Mouse (Mus musculus) cerebellum, postnatal 25 days (tissue): ENCODE results near the gene Bphl.

Source experiments
- DNase-seq, 2 experiments: peaks; one replicate each; pipeline ENCODE4 v3.0.0; 2021; ENCODE audit warnings: mixed read lengths in 2 of 2

Bphl gene

GRCm38 (mm10) chr13:34089358-34089757 is 52.0 kb downstream of the Bphl start:
- no peak for DNase-seq

DNA sequence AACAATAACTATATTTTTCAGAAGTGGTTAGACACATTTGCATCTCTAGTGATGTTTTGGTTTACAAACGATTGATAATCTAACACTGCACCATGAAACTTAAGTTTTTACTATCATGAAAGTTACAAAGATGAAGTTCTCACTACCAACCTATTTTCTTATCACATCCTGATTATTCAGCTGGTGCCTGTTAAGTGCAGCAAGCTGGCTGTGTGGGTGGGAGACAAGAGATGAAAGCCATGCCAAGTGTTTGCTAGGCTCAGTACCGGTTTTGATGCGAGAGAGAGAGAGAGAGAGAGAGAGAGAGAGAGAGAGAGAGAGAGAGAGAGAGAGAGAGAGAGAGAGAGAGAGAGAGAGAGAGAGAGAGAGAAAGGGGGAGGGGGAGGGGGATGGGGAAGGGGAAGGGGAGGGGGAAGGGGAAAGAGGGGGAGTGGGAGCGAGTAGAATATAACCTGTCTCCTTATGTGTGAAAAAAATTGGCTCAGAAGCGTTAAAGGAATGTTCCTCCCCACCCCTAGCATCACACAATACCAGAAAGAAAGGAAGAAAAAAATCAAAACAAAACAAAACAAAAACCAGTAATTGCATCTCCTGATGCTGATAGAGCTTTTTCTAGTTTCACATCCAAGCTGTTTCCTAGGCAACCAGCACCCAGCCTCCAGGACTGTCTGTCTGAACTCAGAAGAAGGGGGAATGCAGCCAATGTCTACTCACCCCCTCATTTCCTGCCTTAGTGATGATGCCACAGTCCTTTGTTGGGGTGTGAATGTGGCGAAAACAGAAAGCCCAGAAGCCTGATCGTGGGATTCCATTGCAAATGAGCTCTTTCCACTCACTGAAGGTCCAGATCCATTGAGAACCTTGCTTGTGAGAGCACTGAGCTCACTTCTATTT is 58.4 kb downstream of the Bphl start:
- DNase-seq = no peak

- no peak for DNase-seq
Measured at GRCm38 (mm10) chr13:34096455-34096854, 59.1 kb downstream of the Bphl start.

- DNase-seq = no peak
Measured at GRCm38 (mm10) chr13:34097086-34097485, 59.7 kb downstream of the Bphl start.

DNA sequence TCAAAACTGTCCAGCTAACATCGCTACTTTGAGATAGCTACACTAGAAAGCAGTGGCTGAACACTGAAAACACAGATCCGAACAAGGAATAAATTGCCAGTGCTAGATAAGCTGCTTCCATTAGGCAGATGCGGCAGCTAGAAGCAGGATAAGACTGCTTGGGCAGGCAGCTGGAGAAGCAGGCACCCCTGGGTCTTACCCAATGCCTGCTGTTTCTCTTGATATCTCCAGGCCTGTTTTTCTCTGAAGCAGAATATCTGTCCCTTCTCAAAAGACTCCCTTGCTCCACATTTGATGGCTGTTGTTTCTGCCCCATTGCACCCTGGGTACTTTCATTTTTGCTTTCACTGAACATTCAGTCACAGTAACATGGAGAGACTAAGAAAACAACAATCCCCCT is 63.3 kb downstream of the Bphl start:
- DNase-seq = no peak

DNA sequence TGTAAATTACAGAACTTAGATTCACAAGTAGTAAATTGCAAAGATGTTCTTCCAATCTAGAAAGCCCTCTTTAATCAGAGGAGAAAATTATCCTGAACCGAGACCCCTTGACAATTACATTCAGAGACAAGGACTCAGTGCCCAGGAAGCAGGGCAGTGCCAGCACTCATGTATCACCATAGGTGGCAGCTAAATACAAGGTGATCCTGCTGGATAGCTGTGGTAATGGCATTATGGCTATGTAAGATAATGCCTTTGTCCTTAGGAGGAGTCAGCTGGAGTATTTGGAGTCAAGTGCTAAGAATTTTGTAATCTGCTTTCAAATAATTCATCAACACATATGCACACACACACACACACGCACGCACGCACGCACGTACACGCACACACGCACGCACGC is 63.9 kb downstream of the Bphl start:
- no peak for DNase-seq

- DNase-seq = no peak
Measured at GRCm38 (mm10) chr13:34101908-34102307, 64.5 kb downstream of the Bphl start.

DNA sequence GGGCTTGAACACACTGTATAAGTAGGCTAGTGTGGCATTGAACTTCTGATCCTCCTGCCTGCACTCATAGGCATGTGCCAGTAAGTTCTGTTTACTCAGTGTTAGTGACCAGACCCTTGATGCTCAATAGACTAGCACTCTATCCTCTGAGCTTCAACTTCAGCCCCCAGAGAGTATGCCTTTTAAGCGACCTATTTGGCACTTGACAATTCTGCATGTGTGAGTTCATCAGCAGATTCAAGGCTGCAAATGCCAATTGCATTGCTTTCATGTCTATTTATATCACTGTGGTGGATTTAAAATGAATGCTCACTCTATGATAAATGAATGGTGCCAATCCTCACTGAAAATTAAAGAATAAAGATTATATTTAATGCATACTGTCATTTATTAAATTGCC is 68.0 kb downstream of the Bphl start:
- DNase-seq = no peak

GRCm38 (mm10) chr13:34106256-34106655 is 68.9 kb downstream of the Bphl start:
- DNase-seq = no peak

- DNase-seq = no peak
Measured at GRCm38 (mm10) chr13:34106999-34107398, 69.6 kb downstream of the Bphl start.

DNA sequence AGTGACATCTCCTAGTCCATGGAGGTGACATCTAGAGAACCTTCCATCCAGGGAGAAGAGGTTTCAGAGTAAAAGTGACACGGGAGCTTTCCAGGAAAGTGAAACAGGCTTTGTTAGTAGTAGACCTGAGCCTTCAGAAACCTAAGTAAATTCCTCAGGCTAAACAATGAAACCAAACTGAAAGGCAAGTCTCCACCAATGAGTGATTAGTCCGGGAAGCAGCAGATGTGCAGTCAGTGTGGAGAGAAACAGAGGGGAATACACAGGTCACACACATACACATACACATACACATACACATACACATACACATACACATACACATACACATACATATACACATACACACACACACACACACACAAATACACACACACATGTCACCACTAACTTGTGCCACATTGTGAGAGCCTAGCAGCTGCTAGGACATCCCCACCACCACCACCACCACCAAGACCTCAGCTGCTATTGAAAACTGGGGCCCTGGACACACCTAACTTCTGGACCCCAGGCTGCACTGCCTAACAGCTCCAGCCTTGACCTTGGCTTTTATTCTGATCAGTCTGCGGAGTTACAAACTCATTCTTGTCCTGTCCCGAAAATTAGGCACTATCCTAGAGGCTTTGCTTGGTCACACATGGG is 71.8 kb downstream of the Bphl start:
- no peak for DNase-seq

DNA sequence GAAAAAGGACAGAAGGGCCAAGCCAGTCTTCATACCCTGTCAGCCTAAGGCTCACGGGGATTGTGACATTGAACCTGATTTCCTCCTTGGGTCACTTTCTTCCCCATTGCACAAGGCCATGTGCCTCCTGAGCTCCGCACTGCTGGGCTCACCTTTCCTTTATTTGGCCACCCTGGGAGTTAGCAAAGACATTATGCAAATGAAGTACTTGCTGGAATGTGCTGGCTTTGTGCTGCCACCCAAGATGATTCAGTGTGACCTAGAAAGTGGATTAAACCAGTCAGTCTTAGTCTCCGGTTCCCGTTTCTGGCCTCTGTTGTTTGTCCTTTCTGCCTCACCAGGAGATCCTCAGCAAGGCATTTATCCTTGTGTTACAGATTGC is 72.3 kb downstream of the Bphl start:
- no peak for DNase-seq

DNA sequence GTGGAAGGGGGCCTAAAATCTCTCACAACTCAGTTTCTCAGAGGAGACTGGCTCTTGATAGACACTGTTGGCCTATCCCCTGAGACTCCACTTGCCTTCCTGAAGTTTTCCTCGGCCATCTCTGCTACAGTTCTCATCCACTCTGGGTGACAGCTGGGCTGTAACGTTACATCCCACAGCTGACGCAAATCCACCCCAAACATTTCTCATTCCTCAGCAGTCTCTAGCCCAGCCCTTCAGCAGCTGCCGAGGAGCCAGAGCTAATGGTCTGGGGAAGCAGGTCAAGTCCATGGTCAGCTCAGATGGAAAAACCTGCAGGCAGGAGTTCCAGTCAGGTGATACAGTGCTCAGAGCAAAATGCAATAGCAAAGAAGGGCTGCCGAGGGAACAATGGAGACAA is 73.6 kb downstream of the Bphl start:
- DNase-seq = no peak

- DNase-seq = no peak
Measured at GRCm38 (mm10) chr13:34111878-34112277, 74.5 kb downstream of the Bphl start.

DNA sequence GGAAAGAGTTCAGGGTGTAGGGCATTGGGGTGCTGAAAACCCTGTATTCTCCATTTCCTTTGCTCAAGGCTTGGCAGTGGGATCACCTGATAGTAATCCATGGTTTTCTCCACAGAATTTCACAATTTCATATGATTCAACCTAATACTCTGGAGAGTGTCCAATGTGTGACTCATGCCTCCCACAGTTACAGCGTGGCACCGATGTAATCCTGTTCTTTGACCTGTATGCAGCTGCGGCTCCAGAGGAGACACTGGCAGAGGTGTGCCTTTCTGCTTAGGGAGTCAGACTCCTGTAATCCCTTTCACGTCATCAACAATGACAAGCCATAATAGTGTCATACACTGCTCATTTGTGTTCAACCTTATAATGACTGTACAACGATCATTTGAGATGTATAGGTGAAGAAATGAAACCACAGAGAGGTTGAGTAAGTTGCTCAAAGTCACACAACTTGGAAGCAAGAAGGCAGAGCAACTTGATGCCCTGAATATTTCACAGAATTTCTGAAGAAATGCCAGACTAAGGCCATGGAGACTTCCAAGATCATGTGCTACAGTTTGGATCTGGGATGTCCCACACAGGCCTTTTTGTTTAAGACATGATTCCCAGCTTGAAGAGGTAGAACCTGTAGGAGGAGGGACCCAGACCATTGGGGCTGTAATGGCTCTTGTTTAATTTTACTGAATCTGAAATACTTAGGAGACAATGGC is 75.1 kb downstream of the Bphl start:
- no peak for DNase-seq

DNA sequence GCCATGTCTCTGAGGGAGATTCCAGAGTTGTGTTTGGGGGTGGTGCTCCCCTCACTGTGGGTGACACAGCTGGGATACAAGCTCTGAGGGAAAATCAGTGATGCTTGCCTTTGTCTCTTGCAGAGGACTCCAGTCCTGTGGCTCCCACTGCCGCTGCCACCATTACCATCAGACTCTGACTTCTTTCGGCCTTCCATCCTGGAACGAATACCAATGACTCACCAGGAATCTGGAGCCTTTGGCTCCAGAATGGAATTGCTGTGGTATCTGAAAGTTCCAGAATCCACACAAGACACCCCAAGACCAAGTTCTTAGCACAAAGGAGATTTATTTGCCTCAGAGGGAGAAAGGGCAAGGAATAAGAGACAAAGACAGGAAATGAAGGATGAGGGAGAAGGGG is 75.7 kb downstream of the Bphl start:
- no peak for DNase-seq

GRCm38 (mm10) chr13:34114654-34115053 is 77.3 kb downstream of the Bphl start:
- no peak for DNase-seq

DNA sequence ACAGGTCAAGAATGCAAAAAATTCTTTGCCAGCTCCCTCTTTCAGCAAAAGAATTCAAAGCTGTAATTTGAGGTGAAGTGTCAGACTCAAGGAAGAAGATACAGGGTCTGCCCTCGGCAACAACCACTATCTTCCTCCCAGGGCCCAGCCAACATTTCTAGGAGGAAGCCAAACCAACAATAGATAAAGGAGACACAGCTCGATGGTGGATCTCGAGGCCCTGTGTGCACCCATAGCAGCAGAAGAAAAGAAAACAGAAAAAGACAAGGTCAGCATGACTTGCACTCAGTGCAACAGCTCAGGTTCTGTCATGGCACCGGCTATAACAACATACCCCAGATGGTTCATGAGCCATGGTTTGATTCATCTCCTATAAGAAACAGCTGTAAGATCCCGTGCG is 79.1 kb downstream of the Bphl start:
- DNase-seq = no peak

- no peak for DNase-seq
Measured at GRCm38 (mm10) chr13:34118816-34119215, 81.4 kb downstream of the Bphl start.

DNA sequence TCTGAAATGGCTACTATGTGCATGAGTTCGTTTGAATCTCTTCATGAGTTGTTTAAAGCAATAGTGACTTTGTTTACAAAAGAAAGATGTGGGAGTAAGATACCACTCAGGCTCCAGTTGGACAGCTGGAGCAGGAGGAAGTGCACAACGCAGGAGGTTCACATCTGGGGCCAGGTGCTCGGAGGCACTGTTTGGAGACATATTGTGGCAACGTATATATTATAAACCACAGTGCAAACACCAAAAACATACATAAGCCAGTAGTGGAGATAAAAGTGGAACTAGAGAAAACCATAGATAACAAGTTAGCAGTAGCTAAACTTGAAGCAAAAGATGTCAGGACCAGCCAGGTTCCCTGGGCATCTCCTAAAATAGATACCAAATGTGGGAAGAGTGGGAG is 82.0 kb downstream of the Bphl start:
- DNase-seq = no peak

DNA sequence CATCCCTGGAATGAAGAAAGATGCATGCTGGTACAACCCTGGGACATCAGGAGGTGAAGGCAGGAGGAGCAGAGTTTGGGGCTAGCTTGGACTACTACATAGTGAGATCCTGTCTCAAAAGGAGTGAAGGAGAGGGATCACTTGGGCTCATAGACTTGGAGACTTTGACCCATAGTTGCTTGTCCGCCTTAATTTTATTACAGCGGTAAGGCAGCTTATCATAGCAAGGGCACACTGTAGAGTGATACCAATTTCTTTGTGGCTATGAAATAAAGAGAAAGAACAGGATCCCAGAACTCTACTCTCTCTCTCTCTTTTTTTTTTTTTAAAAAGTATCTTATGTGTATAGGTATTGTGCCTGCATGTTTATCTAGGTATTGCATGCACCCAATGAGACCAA is 83.1 kb downstream of the Bphl start:
- DNase-seq = no peak
